Mouse (Mus musculus): ENCODE data around the gene 1110057P08Rik. TPM values are rescaled to one million over a fixed set of nuclear protein-coding genes. Genes with fewer than 3 reads are reported as not detected.
"Not testable (repeated sequence)": the region's sequence is repeated elsewhere in the genome, so short reads cannot be mapped to it uniquely, and the experiment has no call there.

1110057P08Rik gene
- total RNA-seq (2021): not detected
- long read RNA-seq, experiment 1: 0 reads
- long read RNA-seq, experiment 2: 0 reads

GRCm38 (mm10) chr16:89174435-89174834 is at the start of gene 1110057P08Rik:
Gene 1110057P08Rik, plus strand, starts transcription at chr16:89174735.
- no peak for DNase-seq (ENCODE audit: low spot score in 2 of 2)

GRCm38 (mm10) chr16:89140551-89140950 is 34.0 kb upstream of the 1110057P08Rik start, which contains the start of gene Gm6358:
Gene Gm6358, plus strand, starts transcription at chr16:89140851.
- DNase-seq (ENCODE audit: low spot score in 2 of 2): no peak

DNA sequence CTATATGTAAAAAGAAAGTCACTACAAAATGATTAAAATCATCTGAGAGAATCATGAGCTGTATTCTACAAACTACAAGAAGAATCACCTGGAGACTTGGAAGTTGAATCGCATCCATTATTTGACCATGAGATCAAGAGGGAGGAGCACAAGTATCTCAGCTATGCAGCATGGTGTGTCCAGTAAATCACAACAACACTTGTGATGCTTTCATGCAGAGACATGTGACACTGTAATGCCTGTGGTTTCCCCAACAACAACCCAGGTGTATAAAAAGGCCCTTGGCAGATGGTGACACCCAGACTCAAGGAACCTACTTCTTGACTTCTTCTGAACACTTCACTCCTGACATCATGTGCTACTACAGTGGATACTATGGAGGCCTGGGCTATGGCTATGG is 23.7 kb upstream of the 1110057P08Rik start, which contains the start of gene Gm10061:
Gene Gm10061 (plus strand): TSS at position 301 of the 400 bp plus-strand sequence.
- no peak for DNase-seq (ENCODE audit: low spot score in 2 of 2)

DNA sequence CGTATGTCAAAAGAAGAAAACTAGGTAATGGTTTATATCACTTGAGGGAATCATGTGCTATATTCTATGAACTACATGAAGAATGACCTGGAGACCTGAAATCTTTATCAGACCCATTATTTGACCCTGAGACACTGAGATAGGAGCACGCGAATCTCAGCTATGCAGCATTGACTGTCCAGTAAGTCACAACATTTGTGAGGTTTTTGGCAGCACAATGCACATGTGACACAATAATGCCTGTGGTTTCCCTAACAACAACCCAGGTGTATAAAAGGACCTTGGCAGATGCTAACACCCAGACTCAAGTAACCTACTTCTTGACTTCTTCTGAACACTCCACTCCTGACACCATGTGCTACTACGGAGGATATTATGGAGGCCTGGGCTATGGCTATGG is 16.9 kb upstream of the 1110057P08Rik start, which contains the start of gene Gm9789:
Gene Gm9789 (plus strand): TSS at position 301 of the 400 bp plus-strand sequence.
- no peak for DNase-seq (ENCODE audit: low spot score in 2 of 2)

GRCm38 (mm10) chr16:89169190-89169589 is 5.3 kb upstream of the 1110057P08Rik start, which contains the start of gene Gm7735:
Gene Gm7735, plus strand, starts transcription at chr16:89169490.
- not testable (repeated sequence) for DNase-seq (ENCODE audit: low spot score in 2 of 2)

GRCm38 (mm10) chr16:89188621-89189020 is 14.1 kb downstream of the 1110057P08Rik start:
- no peak for DNase-seq (ENCODE audit: low spot score in 2 of 2)

DNA sequence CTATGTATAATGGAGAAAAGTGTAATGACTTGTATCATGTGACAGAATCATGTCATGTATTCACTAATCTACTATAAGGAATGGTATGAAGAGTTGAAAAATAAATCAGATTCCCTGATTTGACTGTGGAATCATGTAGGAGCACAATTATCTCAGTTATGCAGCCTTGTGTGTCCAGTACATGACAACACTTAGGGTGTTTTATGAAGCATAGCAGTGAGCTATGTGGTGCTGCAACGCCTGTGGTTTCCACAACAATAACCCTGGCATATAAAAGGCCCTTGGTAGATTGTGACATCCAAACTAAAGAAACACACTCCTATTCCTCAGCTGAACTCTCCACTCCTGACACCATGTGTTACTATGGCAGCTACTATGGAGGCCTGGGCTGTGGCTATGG is 31.0 kb downstream of the 1110057P08Rik start, which contains the start of gene Krtap20-2:
Gene Krtap20-2 (plus strand): TSS at position 301 of the 400 bp plus-strand sequence.
- DNase-seq (ENCODE audit: low spot score in 2 of 2): no peak

Other genes with a start within 250 kb of the 1110057P08Rik start
- gene Krtap19-9b, start 242.5 kb upstream of the 1110057P08Rik start, total RNA-seq (2021): not detected
- gene Krtap16-3, start 211.9 kb upstream of the 1110057P08Rik start, total RNA-seq (2021): not detected
- not detected for gene Krtap22-2, start 164.0 kb upstream of the 1110057P08Rik start, total RNA-seq (2021)
- gene Gm10229, start 159.5 kb upstream of the 1110057P08Rik start, total RNA-seq (2021): not detected
- not detected for gene Krtap6-1, start 143.0 kb upstream of the 1110057P08Rik start, total RNA-seq (2021)
- not detected for gene Gm10228, start 133.3 kb upstream of the 1110057P08Rik start, total RNA-seq (2021)
- gene Krtap6-5, start 126.9 kb upstream of the 1110057P08Rik start, total RNA-seq (2021): not detected
- not detected for gene 1110025L11Rik, start 110.7 kb upstream of the 1110057P08Rik start, total RNA-seq (2021)
- not detected for gene Krtap6-3, start 90.7 kb upstream of the 1110057P08Rik start, total RNA-seq (2021)
- not detected for gene Gm6358, start 33.9 kb upstream of the 1110057P08Rik start, total RNA-seq (2021)
- gene Gm10061, start 23.6 kb upstream of the 1110057P08Rik start, total RNA-seq (2021): not detected
- gene Gm9789, start 16.8 kb upstream of the 1110057P08Rik start, total RNA-seq (2021): not detected
- not detected for gene Gm7735, start 5.2 kb upstream of the 1110057P08Rik start, total RNA-seq (2021)
- not detected for gene Krtap20-2, start 31.1 kb downstream of the 1110057P08Rik start, total RNA-seq (2021)
- not detected for gene Krtap21-1, start 229.1 kb downstream of the 1110057P08Rik start, total RNA-seq (2021)
- gene Krtap6-2, start 245.4 kb downstream of the 1110057P08Rik start, total RNA-seq (2021): not detected

Data from gastrocnemius, postnatal 4 days (tissue).